Mouse (Mus musculus): ENCODE results near the gene Cyp2j13.

- TF ChIP-seq GATA1 (IDR thresholded peaks at IDR 0.05; ENCODE audit: low read length) (no peak), TAL1 (IDR thresholded peaks at IDR 0.05; ENCODE audit: low read length) (no peak)
These were observed 48.9 kb downstream of the Cyp2j13 start for GRCm38 (mm10) chr4:96028412-96028811.

Measured in erythroblast, embryonic 14.5 days (primary cell).